Mouse (Mus musculus) kidney, adult 11 months (tissue): ENCODE results near the gene AC129217.1.

Source experiments
- DNase-seq: peaks from one replicate; pipeline ENCODE4 v3.0.0; 2022

The AC129217.1 gene

DNA sequence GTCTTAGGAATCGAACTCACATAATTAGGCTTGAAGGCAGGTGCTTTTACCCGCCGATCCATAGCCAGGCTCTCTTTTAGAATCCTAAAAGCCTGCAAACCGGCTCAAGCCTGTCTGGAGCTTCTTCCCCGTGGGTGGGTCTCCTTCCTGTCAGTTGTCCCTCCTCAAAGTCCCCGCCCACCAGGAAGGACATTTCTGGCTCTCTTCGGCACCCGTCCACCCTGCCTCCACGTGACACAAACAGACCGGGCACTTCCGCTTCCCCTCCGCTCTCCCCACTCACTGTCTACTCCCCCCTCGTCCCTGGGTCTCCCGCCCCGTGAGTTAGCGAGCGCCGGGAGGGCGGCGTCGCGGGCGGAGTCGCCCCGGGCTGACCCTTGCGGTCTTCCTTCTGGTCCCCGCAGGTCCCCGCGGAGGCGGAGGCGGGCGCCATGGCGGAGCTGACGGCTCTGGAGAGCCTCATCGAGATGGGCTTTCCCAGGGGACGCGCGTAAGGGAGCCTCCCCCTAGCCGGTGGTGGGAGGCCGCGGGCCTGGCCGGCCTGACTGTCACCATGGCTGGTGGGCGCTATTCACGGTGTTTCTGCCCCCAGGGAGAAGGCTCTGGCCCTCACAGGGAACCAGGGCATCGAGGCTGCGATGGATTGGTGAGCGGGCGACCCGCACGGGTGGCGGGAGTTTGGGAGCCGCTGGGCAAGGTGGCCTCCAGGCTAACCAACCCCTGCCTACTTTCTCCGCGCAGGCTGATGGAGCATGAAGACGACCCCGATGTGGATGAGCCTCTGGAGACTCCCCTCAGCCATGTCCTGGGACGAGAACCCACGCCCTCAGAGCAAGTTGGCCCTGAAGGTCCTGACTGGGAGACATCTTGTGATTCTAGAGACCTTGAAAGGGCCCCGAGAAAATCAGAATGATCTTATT, 42.0 kb downstream of the AC129217.1 start, which contains the start of gene Ubxn1:
Gene Ubxn1 (plus strand): TSS at position 230 of the 920 bp plus-strand sequence.
- peak; percentile 98 for DNase-seq

DNA sequence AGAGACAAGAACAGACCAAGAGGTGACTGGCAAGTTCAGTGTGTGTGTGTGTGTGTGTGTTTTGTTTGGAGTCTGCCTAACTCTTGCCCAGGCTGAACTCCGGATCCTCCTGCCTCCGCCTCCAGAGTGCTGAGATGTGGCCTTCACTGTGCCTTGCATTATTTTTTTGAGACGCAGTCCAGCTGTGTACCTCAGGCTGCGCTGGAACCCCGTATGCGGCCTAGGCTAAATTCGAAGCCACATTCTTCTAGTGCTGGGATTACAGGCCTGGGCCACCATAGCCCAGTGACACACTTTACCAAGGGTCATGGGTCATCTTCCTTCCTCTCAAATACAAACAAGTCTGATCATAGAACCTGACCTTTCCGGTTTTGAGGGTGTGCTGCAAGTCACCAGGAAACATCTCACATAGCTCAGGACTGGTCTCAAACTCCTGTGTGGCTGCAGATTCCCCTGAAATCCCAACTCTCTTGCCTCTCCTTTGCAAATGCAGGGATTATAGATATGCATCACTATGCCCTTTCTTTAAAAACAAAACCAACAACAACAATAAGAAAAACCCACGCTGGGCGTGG, 42.8 kb downstream of the AC129217.1 start:
- no peak for DNase-seq

GRCm38 (mm10) chr19:8875031-8875430, 45.5 kb downstream of the AC129217.1 start:
- DNase-seq: no peak

- peak; percentile 91 for DNase-seq
These were observed 50.9 kb downstream of the AC129217.1 start, which contains the start of gene Uqcc3 for GRCm38 (mm10) chr19:8880311-8881033. Gene Uqcc3 (minus strand): TSS chr19:8880923.

DNA sequence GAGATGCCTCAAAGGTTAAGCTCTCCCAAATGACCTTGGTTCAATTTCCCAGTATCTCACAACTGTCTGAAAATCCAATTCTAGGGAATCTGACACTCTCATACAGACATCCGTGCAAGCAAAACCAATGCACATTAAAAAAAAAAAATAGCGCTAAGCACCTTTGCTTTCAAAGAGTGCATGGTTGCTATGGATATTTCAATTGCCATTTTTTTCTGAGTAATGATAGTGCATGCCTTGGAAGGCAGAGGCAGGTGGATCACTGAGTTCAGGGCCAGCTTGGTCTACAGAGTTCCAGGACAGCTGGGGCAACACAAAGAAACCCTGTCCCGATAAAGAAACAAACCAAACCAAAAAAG, 51.4 kb downstream of the AC129217.1 start:
- no peak for DNase-seq

DNA sequence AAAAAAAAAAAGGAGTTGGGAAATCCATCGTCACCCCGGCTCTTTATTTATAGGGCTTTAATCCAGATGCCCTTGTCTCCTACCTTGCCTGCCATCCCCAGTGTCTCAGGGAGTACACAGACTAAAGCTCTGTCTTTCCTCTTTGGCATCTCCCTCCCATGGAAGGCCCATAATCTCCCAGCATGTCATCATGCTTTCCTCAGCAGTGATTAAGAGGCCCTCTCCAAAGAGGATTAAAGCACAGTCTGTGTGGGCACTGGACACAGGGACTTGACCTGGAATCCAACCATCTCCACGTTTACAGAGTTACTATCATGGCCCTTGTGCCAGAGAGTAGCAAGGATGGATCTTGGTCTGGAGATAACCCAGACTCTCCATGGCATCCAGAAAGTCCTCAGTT, 54.0 kb downstream of the AC129217.1 start, which contains the start of the genes Lbhd1 and Gm49403:
Gene Lbhd1 (plus strand): TSS at position 117 of the 400 bp plus-strand sequence.
Gene Gm49403 (plus strand): TSS at position 315 of the 400 bp plus-strand sequence.
- no peak for DNase-seq

GRCm38 (mm10) chr19:8886916-8887584, 57.5 kb downstream of the AC129217.1 start:
- DNase-seq: no peak

DNA sequence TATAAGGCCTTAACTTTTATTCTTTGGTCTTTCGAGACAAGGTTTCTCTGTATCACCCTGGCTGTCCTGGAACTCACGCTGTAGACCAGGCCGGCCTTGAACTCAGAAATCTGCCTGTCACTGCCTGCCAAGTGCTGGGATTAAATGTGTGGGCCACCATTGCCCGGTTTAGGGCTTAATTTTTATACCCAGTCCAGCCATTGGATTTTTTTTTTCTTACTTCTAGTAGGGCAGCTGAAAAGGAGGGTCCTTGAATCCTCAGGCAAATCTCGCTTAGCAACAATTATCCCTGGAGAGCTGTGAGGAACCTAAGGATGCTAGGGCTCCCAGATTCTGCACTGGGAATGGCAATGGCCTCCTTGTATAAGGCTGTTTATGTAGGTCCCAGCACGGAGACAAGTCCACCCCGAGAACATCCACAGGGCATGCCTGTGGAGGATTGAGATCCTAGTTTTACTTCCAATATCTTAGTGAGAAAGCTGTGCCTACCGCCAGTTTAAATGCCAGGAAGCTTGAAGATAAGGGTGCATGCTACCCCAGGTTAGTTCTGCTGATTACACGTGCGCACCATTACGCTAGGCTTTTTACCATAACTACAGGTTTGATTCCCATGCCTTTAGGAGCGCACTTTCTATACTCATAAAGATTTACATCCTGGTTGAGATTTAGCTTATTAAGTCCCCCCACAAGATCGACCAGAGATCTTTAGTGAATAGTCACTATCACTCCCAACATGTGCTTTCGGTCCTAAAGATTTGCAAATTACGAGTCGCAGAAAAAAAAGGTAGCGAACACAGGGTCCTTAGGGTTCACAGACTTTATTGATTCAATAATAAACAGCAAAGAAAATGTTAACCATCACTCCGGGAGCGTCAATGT, 58.3 kb downstream of the AC129217.1 start:
- no peak for DNase-seq

- DNase-seq: peak; percentile 93
These were observed 59.2 kb downstream of the AC129217.1 start, which contains the start of the genes 1810009A15Rik and Gm49416 for GRCm38 (mm10) chr19:8888511-8889385. Gene 1810009A15Rik (plus strand): TSS chr19:8888853. Gene Gm49416 (plus strand): TSS chr19:8888926.
